Mouse (Mus musculus) kidney, adult 11 months (tissue): ENCODE data around the gene Slc6a11.

Source experiments
- DNase-seq: peaks from one replicate; pipeline ENCODE4 v3.0.0; 2022

Slc6a11 gene

GRCm38 (mm10) chr6:114131122-114131872, at the start of gene Slc6a11:
Slc6a11 (plus strand) TSS chr6:114131241.
- DNase-seq, result no peak

- no peak for DNase-seq
Observed at GRCm38 (mm10) chr6:114087106-114087505, 43.9 kb upstream of the Slc6a11 start.

DNA sequence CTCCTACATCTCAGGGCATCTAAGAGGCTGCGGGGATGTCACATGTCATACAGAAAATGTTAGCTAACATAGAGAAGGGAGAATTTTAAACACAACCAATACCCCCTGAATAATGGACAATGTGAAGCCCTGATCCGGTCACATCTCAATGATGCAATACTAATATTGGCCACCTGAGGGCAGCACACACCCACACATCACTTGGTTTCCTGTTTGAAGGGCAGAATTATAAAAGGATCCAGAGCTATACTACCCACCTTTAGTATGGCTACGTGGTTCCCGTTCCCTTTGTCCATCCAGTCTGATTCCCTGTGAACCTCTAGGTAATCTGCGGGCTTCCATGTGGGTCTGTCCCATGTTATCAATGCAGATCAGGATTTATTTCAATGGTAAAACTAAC, 41.4 kb upstream of the Slc6a11 start:
- DNase-seq, result peak; percentile 6

GRCm38 (mm10) chr6:114092216-114092615, 38.8 kb upstream of the Slc6a11 start:
- DNase-seq, result no peak

- DNase-seq, result no peak
Observed at GRCm38 (mm10) chr6:114094251-114094650, 36.8 kb upstream of the Slc6a11 start.

DNA sequence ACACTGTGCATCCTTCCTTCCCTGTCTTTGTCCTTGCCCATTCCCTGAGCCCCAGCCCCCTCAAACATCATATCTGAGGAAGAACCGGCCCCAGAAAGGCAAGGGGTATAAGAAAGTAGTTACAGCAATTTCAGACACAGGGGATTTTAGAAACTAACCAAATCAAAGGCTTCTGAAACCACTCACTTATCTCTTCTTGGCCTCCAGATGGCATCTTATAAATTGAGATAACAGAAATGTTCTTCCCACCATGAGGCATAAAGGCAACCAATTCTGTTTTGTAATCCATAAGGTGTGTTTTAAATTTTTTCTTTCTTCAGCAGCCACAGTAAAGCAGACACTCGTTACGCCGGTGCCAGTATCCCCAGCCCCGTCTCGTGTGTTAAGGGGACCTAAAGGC, 34.5 kb upstream of the Slc6a11 start:
- DNase-seq, result no peak

DNA sequence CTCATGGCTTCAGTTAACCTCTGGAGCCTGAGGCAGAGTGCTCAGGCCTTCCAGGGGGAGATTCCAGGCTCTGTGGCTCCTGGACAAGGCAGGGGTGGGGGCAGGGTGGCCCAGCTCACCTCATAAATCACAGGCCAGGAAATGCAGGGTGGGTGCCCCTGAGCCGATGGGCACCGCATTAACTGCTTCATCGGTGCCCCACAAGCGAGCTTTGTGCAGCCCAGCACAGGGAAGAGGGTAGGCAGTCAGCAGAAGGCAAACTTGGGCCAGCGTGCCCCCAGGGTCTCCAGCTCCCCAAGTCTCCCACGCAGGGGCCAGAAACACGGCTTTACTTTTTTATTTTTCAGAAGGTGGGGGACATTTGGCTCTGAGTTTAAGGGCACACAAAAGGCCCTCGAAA, 29.1 kb upstream of the Slc6a11 start:
- DNase-seq, result no peak

- DNase-seq, result no peak
Observed at GRCm38 (mm10) chr6:114119507-114119906, 11.5 kb upstream of the Slc6a11 start.

GRCm38 (mm10) chr6:114125530-114125929, 5.5 kb upstream of the Slc6a11 start:
- no peak for DNase-seq

- no peak for DNase-seq
Observed at GRCm38 (mm10) chr6:114132472-114132871, 1.4 kb downstream of the Slc6a11 start.

DNA sequence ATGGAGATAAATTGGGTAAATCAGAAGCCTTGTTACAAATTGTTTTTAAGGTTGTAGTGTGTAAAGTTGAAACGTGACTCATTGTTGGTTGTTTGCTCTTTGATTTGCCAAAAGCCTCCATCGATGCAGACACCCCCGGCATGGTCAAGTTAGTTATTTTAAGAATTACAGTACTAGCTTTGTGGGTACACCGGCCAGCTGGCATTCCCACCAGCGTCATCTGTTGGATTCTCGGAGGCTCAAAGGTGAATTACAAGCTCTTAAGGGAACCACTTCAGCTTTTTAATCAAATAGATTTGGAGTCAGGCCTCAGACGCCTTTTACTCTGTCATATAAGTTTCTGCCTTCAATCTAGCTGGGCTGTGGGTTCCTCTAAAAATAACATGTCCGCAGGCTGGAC, 1.9 kb downstream of the Slc6a11 start:
- DNase-seq, result no peak

DNA sequence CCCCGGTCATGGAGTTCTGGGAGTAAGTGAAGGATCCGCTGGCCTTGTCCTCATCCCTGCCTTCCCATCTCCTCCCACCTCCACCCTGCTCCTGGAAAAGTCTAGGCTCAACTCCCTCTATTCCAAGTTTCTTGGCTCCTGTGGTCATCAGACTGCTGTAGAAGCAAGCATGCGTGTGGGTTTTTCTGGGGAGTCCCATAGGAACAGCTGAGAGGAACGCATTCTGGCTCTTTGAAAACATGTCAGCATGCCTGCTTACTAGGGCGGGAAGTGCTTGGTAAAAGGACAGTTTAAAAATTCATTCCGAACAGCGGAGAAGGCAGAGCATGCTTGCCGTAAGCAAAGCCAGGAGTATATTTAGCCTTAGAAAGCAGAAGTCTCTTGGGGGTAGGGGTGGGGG, 7.9 kb downstream of the Slc6a11 start:
- DNase-seq, result no peak

DNA sequence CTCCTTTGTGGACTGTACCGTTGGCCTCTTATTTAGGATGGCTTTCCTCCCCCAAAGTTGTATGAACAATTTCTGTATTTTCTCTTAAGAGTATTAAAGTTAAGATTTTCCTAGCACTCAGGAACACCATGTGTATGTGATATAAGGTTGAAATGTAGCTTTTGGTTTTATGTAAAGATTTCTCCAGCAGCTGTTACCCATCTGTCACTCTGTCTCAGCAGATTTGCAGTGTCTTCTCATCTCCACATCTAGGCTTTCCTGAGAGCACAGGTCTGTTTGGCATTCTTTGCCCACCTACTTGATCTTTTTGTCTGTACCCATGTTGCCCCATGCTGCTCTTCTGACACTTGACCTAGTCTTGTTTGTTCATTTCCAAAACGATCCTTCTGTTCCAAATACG, 10.4 kb downstream of the Slc6a11 start:
- no peak for DNase-seq

- DNase-seq, result no peak
Observed at GRCm38 (mm10) chr6:114142480-114142879, 11.4 kb downstream of the Slc6a11 start.

DNA sequence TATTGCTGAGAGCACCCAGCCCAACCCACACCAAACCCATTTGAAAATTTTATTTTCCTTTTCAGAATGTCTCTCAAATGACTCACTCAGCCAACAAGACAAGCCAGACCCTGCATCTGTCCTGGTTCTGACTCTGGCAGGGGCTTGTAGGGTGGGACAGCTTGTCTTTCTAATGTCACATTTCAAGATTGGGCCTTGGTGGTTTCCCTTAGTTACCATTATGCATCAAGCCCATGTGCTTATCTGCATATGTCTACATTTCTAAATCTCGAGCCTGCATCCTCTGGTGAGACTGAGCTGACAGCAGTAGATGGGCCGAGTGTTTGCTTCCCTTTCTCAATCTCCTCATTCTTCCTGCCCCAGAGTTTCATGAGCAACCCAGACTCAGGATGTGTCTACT, 12.5 kb downstream of the Slc6a11 start:
- no peak for DNase-seq

GRCm38 (mm10) chr6:114144447-114145105, 13.5 kb downstream of the Slc6a11 start:
- no peak for DNase-seq

DNA sequence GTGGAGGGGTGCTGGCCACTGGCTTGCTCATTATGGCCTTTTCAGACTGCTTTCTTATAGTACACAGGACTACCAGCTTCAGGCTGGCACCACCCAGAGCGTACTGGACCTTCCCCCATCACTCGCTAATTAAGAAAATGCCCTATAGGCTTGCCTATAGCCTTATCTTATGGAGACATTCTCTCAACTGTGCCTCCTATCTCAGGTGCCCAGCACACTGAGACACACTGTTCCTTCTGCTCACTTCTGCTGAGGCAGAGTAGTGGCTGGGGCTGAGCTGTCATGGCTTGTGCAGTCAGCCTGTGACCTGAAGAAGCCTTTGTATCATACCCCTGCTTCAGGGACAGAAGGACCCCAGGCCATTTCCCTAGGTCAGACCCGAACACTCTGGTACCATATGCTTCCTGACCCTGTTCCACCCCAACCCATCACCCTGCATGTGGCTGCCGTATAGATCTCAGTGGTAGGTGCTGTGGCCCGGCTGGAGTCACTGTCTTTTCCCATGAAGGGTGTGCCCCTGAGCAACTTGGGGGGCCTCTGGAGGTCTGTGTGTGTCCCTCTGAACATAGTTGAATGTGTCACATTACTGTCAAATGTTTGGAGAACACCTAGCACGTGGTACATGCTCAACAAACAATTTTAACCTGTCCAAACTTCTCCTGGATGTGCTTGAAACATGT, 14.7 kb downstream of the Slc6a11 start:
- DNase-seq, result no peak

GRCm38 (mm10) chr6:114155720-114156119, 24.7 kb downstream of the Slc6a11 start:
- no peak for DNase-seq

- no peak for DNase-seq
Observed at GRCm38 (mm10) chr6:114158811-114159210, 27.8 kb downstream of the Slc6a11 start.

DNA sequence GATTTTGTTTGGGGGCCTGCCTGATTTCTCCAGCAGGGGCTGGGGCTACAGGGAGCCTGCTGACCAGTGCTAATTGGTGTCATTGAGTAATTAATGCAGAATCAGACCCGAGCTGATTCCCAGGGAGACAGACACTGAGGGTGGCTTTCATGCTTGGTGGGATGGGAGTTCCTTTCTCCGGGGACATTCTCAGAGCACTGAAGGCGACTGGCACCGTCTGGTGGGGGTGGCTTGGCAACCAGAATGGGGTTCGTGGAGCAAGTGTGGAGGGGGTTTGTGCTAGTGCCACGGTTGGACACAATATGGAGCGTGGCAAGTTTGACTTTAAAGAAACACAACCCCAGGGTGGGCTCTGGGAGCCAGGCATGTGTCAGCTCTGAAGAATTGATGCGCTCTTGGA, 29.7 kb downstream of the Slc6a11 start:
- DNase-seq, result no peak

DNA sequence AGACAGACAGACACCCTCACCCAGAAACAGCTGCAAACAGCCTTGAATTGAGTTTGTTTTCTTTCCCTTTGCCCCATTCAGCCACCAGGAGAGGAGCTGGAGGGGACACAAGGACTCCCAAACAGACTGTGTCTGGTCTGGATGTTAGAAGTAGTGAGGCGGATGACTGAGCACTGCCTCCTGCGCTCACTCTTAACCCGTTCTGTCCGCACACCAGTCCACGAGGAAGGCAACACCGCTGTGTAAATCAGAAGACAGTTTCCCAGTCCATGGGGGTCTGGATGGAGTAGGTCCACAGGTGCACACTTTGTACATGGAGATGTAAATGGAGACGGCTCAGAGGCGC, 43.0 kb downstream of the Slc6a11 start:
- DNase-seq, result no peak

DNA sequence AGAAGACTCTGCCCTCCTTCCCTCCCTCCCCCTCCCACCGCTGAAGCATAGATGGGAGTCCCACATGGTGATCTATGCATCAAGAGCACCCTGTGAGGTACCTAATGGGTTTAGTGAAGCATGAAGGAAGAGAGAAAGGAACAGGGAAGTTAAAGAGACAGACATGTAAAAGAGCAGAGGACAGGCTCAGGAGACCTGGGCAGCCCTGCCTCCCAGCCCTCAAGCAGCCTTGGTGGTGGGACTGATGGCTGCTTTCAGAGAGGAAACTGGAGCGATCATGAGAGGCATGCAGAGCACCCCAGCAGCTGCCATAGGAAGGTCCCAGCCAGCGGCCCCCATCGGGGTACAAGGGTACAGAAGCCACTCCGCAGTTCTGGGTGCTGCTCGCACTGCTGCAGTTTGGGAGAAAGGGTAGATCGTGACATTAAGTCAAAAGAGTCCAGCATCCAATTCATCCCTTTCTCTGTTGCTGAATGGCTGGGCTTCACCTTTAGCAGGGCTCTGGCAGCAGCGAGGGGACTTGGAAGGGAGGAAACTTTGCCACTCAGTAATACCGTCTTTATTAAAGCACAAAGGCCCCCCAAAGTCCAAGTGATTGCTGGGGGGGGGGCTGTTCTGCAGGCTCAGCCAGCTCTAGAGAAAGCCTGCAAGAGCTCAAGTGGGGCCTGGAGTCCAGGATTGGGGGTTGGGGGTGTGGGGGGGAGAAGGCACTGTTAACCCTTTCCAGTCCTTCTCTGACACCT, 43.5 kb downstream of the Slc6a11 start:
- no peak for DNase-seq

DNA sequence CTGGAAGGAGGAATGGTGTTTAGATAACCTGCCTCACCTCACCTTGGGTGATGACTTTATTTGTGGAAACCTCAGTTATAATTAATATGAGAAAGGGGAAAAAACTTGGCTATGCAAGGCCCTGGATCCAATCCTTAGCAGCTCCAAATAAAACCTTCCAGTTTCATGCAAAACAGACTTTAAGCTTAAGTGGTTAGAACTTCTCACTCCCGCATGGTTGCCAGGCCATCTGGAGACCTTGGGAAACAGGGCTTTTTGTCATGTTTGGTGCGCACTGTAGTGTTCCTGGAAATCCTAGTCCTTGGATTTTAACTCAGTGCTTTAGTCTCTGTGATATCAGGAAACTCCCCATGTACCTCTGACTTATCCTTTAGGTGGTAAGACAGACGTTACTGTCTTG, 47.1 kb downstream of the Slc6a11 start:
- no peak for DNase-seq
